Mouse (Mus musculus): Measurements from ENCODE around the gene Mnat1. TPM values are rescaled to one million over a fixed set of nuclear protein-coding genes. Genes with fewer than 3 reads are reported as not detected.
"Not testable (repeated sequence)": the region's sequence is repeated elsewhere in the genome, so short reads cannot be mapped to it uniquely, and the experiment has no call there.

Mnat1 gene
- polyA plus RNA-seq, 1 experiment from 2014 or later, result 17.3 TPM

DNA sequence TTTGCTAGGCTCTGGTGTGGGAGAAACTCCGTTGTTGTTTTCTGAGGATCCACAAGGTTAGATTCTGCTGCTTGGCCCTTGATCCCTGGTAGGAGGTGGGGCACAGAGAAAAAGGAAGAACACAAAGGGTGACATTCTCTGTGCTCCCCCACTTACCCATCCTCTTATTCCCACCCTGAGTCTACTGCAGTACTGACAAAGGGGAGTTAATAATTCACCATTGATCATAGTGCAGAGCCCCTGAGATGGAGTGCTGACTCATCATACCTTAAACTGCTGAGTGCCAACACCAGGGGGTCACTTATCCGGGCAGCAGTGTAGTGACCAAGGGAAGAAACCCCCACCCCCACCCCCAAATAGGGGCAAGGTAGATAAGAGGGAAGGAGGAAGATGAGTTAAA, 28.9 kb upstream of the Mnat1 start:
- Histone ChIP-seq H3K4me3 (replicated peaks; ENCODE audit: low read length) (no peak overlapping the region), H3K27ac (ENCODE audit: low read length) (no peak overlapping the region), H3K4me2 (ENCODE audit: low read length) (no peak overlapping the region), H3K9ac (replicated peaks; ENCODE audit: low read depth, low read length) (no peak overlapping the region), H3K4me1 (replicated peaks; ENCODE audit: control insufficient read depth, insufficient read depth, low read length) (no peaks in the 10 kb centered on the region), H3K9me3 (ENCODE audit: control insufficient read depth, low read length) (no peaks in the 10 kb centered on the region), H3K36me3 (ENCODE audit: control insufficient read depth, insufficient read depth) (no peaks in the 10 kb centered on the region), H3K27me3 (replicated peaks; ENCODE audit: control insufficient read depth, insufficient read depth, low read length) (no peaks in the 10 kb centered on the region)
- WGBS, result 36% methylated on average over 2 of the region's 2 CpGs
- no peak for ATAC-seq

DNA sequence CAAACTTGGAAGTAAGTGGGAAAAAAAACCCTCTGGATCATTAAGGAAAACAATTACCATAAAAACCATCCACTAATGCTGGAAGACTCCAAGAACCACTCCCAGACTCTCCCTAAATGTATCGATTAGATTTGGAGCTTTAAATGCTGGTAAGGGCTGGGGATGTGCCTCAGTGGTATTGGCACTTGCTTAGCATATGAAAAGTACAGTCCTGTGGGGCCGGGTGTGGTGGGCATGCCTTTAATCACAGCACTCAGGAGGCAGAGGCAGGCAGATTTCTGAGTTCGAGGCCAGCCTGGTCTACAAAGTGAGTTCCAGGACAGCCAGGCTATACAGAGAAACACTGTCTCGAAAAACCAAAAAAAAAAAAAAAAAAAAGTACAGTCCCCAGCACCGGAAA, 27.3 kb upstream of the Mnat1 start:
- not testable (repeated sequence) for H3K4me1 ChIP-seq (replicated peaks; ENCODE audit: control insufficient read depth, insufficient read depth, low read length); ATAC-seq
- WGBS, result 87% methylated on average over 5 of the region's 5 CpGs

DNA sequence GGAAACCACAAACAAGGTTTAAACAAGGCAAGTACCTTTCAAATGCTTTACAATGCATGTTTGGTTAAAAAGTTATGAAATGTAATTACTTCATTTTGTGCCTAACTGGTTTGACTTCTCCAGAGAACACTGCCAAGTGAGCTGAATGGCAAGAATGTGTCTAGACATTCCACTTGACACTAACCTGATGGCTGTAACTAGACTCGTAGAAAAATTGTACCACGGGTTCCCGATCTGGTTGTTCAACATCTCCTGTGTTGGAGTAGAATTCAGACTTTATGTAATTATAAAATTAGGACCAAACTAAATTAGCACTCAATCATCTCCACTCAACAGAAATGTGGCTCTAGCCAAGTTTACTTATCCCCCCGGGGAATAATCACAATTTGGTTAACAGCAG, 24.9 kb upstream of the Mnat1 start:
- no peak overlapping the region for H3K9ac ChIP-seq (replicated peaks; ENCODE audit: low read depth, low read length)
- no peak overlapping the region for H3K4me2 ChIP-seq (ENCODE audit: low read length)
- H3K4me3 ChIP-seq (replicated peaks; ENCODE audit: low read length), result no peak overlapping the region
- ATAC-seq, result no peak
- no peaks in the 10 kb centered on the region for H3K36me3 ChIP-seq (ENCODE audit: control insufficient read depth, insufficient read depth)
- H3K27me3 ChIP-seq (replicated peaks; ENCODE audit: control insufficient read depth, insufficient read depth, low read length), result no peaks in the 10 kb centered on the region
- H3K9me3 ChIP-seq (ENCODE audit: control insufficient read depth, low read length), result no peaks in the 10 kb centered on the region
- no peaks in the 10 kb centered on the region for H3K4me1 ChIP-seq (replicated peaks; ENCODE audit: control insufficient read depth, insufficient read depth, low read length)
- 95% methylated on average over 4 of the region's 4 CpGs for WGBS
- H3K27ac ChIP-seq (ENCODE audit: low read length), result no peak overlapping the region

More for the DNA sequence above, 27.3 kb upstream of the Mnat1 start:
- not testable (repeated sequence) for H3K4me3 ChIP-seq (replicated peaks; ENCODE audit: low read length); H3K9me3 ChIP-seq (ENCODE audit: control insufficient read depth, low read length); H3K4me2 ChIP-seq (ENCODE audit: low read length); H3K27ac ChIP-seq (ENCODE audit: low read length); H3K9ac ChIP-seq (replicated peaks; ENCODE audit: low read depth, low read length); H3K27me3 ChIP-seq (replicated peaks; ENCODE audit: control insufficient read depth, insufficient read depth, low read length); H3K36me3 ChIP-seq (ENCODE audit: control insufficient read depth, insufficient read depth)

DNA sequence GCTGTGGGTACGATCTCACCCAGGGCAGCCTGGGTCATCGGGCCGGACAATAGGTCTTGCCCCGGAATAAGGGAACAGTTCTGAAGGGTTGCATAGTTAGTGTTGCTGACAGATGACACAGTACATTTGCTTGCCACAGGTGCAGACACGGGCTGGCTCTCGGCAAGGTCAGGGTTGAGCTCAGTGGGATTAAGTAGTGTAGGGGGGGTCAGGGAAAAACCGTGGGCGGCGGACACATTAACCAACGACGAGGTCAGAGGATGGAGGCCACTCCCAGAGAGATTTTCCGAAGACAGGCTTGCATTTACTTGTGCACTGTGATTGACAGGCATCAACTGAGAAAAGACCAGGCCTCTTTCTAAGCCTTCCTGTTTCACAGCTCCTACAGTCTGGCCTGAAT, 19.8 kb upstream of the Mnat1 start:
- no peak overlapping the region for H3K4me3 ChIP-seq (replicated peaks; ENCODE audit: low read length)
- H3K4me1 ChIP-seq (replicated peaks; ENCODE audit: control insufficient read depth, insufficient read depth, low read length), result no peaks in the 10 kb centered on the region
- ATAC-seq, result no peak
- no peaks in the 10 kb centered on the region for H3K36me3 ChIP-seq (ENCODE audit: control insufficient read depth, insufficient read depth)
- WGBS, result 95% methylated on average over 12 of the region's 12 CpGs
- H3K4me2 ChIP-seq (ENCODE audit: low read length), result no peak overlapping the region
- H3K27me3 ChIP-seq (replicated peaks; ENCODE audit: control insufficient read depth, insufficient read depth, low read length), result no peaks in the 10 kb centered on the region
- H3K9ac ChIP-seq (replicated peaks; ENCODE audit: low read depth, low read length), result no peak overlapping the region
- no peaks in the 10 kb centered on the region for H3K9me3 ChIP-seq (ENCODE audit: control insufficient read depth, low read length)
- no peak overlapping the region for H3K27ac ChIP-seq (ENCODE audit: low read length)

DNA sequence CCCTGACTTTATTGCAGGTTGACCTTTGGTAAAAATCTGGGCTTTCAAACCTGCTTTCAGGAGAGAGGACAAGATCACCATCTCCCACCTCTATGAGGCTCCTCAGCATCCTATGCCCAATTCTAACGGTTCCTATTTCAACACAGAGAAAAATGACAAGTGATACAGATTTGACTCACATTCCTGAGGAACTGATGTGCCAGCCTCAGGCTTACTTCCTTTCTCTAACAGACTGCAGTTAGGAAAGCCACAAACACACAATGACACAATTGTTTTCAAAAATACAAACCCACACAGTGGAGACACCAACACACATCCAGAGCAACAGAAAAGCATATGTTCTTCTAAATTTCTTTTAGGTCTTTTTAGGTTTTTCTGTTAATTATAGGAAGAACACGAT, 15.7 kb upstream of the Mnat1 start:
- Histone ChIP-seq H3K36me3 (ENCODE audit: control insufficient read depth, insufficient read depth) (no peaks in the 10 kb centered on the region), H3K27me3 (replicated peaks; ENCODE audit: control insufficient read depth, insufficient read depth, low read length) (peaks cover 7% of the 10 kb centered on the region), H3K4me1 (replicated peaks; ENCODE audit: control insufficient read depth, insufficient read depth, low read length) (peaks cover 17% of the 10 kb centered on the region), H3K4me2 (ENCODE audit: low read length) (no peak overlapping the region), H3K9ac (replicated peaks; ENCODE audit: low read depth, low read length) (no peak overlapping the region), H3K27ac (ENCODE audit: low read length) (no peak overlapping the region), H3K9me3 (ENCODE audit: control insufficient read depth, low read length) (no peaks in the 10 kb centered on the region), H3K4me3 (replicated peaks; ENCODE audit: low read length) (no peak overlapping the region)
- 88% methylated on average over 2 of the region's 2 CpGs for WGBS
- ATAC-seq, result no peak

DNA sequence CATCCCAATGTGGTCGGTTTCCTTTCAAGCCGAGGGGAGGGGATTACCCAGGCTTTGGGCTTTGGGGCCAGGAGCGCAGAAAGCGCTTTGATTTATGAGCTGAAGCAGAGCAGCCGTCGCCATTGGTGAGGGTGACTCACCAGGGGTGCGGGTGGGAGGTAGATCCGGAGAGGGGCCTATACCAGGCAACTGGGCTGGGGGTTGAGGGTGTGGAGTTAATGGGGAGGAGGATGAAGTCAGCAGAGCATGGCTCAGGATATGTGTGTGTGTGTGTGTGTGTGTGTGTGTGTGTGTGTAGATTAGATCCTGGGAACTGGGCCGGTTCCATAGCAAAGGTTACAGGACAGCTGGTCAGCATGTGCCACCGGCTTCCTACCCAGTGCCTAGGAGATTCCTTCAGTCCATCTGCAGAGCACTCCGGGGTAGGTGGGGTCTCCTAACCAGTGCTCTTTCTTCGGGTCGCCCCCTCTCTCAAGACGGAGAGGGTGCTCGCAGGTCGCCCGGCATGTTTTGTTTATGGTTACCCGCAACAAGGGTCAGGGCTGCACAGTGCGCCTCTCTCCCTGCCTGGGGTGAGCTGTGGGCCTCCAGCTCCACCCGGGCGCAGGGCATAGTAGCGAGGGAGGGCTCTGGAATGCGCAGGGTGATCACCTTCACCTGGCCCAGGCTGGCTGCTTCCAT, 12.9 kb upstream of the Mnat1 start:
- H3K27ac ChIP-seq (ENCODE audit: low read length), result no peak overlapping the region
- peak; percentile 17; the same call in 1 of the 2 replicates for ATAC-seq
- H3K36me3 ChIP-seq (ENCODE audit: control insufficient read depth, insufficient read depth), result no peaks in the 10 kb centered on the region
- peaks cover 7% of the 10 kb centered on the region for H3K27me3 ChIP-seq (replicated peaks; ENCODE audit: control insufficient read depth, insufficient read depth, low read length)
- H3K4me1 ChIP-seq (replicated peaks; ENCODE audit: control insufficient read depth, insufficient read depth, low read length), result peaks cover 19% of the 10 kb centered on the region
- peak overlapping the region; percentile 100 for H3K4me2 ChIP-seq (ENCODE audit: low read length)
- no peak overlapping the region for H3K9ac ChIP-seq (replicated peaks; ENCODE audit: low read depth, low read length)
- 5% methylated on average over 23 of the region's 23 CpGs for WGBS
- no peaks in the 10 kb centered on the region for H3K9me3 ChIP-seq (ENCODE audit: control insufficient read depth, low read length)
- H3K4me3 ChIP-seq (replicated peaks; ENCODE audit: low read length), result peak overlapping the region; percentile 20

DNA sequence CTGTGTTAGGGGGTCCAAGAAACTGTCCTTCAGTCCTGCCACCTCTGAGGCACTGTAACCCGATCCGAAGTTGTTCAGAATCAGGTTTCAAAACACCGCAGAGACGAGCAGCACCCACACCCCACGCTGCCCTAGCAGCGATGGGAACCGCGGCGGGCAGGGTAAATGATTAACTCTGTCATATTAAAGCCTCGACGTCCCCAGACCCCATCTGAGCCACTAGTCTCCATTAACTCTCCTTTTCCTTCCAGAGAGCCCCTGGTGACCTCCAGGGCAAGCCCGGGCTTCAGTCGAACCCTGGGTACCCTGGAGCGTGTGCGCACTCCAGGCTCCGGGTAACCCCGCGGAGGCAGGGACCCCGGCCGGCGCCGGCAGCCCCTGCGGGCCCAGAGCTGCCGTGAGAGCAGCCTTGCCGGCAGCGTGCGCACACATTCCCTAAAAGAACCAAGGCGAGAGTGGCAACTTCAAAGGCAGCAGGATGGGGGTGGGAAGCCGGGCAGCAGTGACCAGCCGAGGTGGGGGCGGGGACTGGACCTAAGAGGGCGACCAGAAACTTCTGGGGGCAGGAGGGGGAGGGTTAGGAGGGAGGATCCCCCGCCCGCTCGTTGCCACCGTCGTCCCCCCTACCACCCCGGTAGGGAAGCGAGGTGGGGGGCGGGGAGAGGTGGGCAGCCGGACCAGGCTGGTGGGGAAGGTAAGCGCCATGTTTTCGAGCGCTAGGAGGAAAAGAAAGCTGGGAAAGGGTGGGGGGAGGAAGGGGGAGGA, 11.8 kb upstream of the Mnat1 start:
- H3K4me1 ChIP-seq (replicated peaks; ENCODE audit: control insufficient read depth, insufficient read depth, low read length), result peaks cover 19% of the 10 kb centered on the region
- no peaks in the 10 kb centered on the region for H3K36me3 ChIP-seq (ENCODE audit: control insufficient read depth, insufficient read depth)
- H3K4me3 ChIP-seq (replicated peaks; ENCODE audit: low read length), result peak overlapping the region; percentile 65
- no peaks in the 10 kb centered on the region for H3K9me3 ChIP-seq (ENCODE audit: control insufficient read depth, low read length)
- H3K27ac ChIP-seq (ENCODE audit: low read length), result no peak overlapping the region
- peak; percentile 41 for ATAC-seq
- 0% methylated on average over 43 of the region's 44 CpGs for WGBS
- peak overlapping the region; percentile 63 for H3K9ac ChIP-seq (replicated peaks; ENCODE audit: low read depth, low read length)
- peak overlapping the region; percentile 100 for H3K4me2 ChIP-seq (ENCODE audit: low read length)
- H3K27me3 ChIP-seq (replicated peaks; ENCODE audit: control insufficient read depth, insufficient read depth, low read length), result peaks cover 7% of the 10 kb centered on the region

DNA sequence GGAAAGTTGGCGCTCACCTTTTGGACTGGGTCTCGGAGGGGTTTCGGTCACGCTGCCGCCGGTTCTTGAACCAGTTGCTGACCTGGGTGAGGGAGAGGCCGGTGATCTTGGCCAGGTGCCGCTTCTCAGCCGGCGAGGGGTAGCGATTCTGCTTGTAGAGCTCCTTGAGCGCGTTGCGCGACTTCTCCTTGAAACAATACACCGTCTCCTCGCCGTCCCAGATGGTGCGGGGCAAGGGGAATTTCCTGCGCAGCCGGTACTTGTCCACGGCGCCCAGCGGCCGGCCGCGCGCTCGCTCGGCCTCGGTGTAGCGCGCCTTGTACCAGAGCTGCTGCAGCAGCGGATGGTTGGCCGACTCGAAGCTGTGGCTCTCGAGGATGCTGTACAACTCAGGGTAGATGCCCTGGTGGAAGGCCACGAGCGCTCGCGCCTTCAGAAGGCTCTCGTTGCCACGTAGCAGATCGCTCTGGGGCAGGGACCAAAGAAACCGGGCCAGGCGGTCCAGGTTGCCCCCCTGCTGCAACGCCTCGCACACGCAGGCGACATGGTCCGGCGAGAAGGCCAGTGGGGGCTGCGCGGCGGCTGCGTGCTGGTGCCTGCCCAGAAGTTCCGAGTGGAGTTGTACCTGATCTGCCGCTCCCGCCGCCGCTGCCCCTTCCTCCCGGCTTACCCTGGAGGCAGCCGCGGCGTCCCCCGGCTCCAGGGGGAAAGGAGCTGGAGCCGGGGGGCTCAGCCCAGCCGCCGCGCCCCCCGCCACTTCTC, 11.0 kb upstream of the Mnat1 start:
- H3K27ac ChIP-seq (ENCODE audit: low read length), result no peak overlapping the region
- peak overlapping the region; percentile 63 for H3K9ac ChIP-seq (replicated peaks; ENCODE audit: low read depth, low read length)
- under 1% methylated on average over 61 of the region's 71 CpGs for WGBS
- no peaks in the 10 kb centered on the region for H3K9me3 ChIP-seq (ENCODE audit: control insufficient read depth, low read length)
- peaks cover 7% of the 10 kb centered on the region for H3K27me3 ChIP-seq (replicated peaks; ENCODE audit: control insufficient read depth, insufficient read depth, low read length)
- ATAC-seq, result peak; percentile 63
- H3K4me1 ChIP-seq (replicated peaks; ENCODE audit: control insufficient read depth, insufficient read depth, low read length), result peaks cover 19% of the 10 kb centered on the region
- H3K36me3 ChIP-seq (ENCODE audit: control insufficient read depth, insufficient read depth), result no peaks in the 10 kb centered on the region
- H3K4me2 ChIP-seq (ENCODE audit: low read length), result peak overlapping the region; percentile 100
- peak overlapping the region; percentile 65 for H3K4me3 ChIP-seq (replicated peaks; ENCODE audit: low read length)

DNA sequence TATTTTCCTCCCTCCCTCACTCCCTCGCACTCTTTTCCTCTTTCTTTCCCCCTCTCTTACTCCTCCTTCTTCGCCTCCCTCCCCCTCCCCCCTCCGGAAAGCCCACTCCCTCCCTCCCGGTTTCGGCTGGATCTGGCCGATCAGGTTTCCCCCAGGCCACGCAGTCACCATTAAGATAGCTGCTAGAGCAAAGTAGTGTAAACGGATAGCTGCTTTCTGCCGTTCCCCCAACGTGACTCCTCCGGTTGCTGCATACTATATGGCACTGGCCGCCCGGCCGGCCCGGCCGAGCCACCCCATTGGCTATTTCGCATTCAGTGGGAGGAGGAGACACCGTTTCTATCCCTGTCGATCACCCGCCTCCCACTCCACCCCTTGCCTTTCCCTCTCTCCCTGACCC, 10.3 kb upstream of the Mnat1 start, which contains the start of gene Six4:
Gene Six4 (minus strand): TSS at position 261 of the 400 bp plus-strand sequence.
- Histone ChIP-seq H3K4me1 (replicated peaks; ENCODE audit: control insufficient read depth, insufficient read depth, low read length) (peaks cover 19% of the 10 kb centered on the region), H3K4me2 (ENCODE audit: low read length) (peak within 1 kb of the TSS; percentile 100), H3K4me3 (replicated peaks; ENCODE audit: low read length) (peak within 1 kb of the TSS; percentile 65), H3K27me3 (replicated peaks; ENCODE audit: control insufficient read depth, insufficient read depth, low read length) (peaks cover 7% of the 10 kb centered on the region), H3K9me3 (ENCODE audit: control insufficient read depth, low read length) (no peaks in the 10 kb centered on the region), H3K9ac (replicated peaks; ENCODE audit: low read depth, low read length) (peak within 1 kb of the TSS; percentile 63), H3K27ac (ENCODE audit: low read length) (no peak within 1 kb of the TSS), H3K36me3 (ENCODE audit: control insufficient read depth, insufficient read depth) (no peaks in the 10 kb centered on the region)
- WGBS, result 1% methylated on average over 19 of the region's 20 CpGs
- ATAC-seq, result peak; percentile 82
